Mouse (Mus musculus) monocyte, adult 2 months (primary cell): ENCODE results near the gene Polm.

Source experiments
- DNase-seq, 2 experiments: peaks; one replicate each; pipeline ENCODE4 v3.0.0; 2022; ENCODE audit warnings: low spot score in 2 of 2, low read depth in 1 of 2

Gene Polm

DNA sequence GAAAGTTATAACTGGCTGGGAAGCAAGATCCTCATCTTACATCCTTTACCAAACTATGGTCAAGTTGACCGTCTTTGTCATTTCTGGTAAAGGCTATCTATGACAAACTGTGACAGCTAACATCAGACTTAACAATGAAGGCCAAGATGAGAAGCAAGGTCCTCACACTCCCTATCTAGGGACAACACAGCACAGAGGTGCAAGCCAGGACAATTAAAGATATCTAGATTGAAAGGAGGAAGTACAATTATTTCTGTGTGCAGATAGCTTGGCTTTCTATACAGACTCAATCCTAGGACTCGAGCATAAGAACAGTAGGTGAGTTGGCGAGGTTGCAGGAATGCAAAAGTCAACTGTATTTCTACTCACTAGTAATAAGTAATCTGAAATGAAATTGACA lies 32.1 kb downstream of the Polm start:
- no peak for DNase-seq

DNA sequence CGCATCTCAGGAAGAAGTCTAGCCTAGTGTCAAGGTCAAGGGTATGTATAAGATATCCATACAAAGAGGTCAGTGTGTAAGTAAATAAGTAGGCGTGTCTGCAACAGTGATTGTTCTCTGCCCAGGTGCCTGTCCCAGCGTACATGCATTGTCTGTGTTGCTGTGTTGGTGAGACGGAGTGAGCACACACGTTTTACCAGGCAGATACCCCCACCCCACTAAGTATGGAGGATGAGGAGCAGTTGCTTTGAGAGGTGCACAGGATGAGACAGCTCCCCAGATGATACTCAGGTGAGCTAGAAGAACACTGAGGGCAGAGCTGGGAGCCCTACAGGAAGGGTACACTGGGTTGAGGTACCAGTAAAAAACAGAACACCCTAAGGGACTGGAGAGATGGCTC lies 33.6 kb downstream of the Polm start:
- no peak for DNase-seq

DNA sequence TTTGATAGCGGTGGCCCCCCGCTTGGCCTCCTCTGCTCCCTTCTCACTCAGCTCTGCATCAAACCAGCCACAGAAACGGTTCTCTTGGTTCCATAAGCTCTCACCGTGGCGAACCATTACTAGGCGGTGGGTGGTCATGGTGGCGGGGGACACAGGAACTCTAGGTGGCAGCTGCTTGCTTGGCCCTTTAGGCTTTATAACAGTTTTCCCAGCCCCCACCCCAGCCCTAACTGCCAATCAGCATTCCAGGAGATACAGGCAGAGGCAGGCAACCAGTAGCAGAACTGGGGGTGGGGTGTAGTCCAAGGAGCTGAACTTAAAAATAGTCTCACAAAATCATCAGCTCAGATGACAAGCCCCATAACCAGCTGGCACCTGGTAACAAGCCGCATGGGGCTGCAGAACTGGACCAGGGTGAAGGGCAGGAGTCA lies 34.2 kb downstream of the Polm start, which contains the start of gene Pgam2:
Gene Pgam2 (minus strand): TSS at position 183 of the 431 bp plus-strand sequence.
- DNase-seq: no peak

DNA sequence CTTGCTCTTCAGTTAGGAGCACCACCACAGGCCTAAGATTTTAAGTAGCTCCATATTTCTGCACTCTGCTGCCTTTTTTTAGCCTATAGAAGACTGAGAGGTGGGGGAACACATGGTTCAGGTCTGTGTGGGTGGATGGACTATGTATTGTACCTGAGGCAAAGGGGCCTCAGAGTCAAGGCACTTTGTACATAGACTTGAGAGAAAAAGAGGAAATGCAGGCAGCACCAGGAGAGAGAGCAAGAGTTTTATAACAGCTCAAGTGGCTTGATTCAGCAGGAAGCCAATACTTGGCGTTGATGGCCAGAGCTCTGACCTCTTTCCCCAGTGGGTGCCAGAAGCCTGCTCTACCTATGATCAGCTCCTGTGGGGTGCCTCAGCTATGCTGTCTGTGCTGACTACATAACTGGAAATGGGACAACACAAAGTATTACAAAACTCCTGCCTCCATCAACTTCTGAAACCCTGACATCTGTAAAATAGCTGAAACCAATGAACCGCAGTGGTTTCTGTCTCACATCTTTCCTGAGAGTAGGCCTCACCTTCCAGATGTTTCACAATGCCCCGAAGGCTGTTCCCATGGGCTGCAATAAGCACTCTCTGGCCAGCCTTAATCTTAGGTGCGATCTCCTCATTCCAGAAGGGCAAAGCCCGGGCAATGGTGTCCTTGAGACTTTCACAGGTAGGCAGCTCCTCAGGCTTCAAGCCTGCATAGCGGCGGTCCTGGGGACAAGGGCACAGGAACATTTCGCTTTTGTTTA lies 35.2 kb downstream of the Polm start:
- DNase-seq: no peak

DNA sequence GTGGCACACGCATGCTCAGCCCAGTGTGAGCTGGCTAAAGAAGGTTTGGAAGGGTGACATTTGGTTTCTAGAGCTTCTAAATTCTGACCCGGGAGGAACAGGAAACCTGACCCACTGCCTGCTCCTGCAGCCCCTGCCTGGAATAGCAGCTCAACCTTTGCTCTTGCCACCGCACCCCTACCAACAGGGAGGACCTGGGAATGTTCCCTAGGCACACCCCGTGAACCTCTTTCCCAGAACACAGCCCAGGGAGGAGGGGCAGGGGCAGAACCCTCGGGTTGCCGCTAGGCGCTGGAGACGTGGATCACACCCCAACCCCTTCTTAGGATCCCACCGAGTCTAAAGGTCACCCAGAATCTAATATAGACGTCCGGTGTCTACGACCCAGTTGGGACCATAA lies 35.8 kb downstream of the Polm start:
- DNase-seq: no peak

DNA sequence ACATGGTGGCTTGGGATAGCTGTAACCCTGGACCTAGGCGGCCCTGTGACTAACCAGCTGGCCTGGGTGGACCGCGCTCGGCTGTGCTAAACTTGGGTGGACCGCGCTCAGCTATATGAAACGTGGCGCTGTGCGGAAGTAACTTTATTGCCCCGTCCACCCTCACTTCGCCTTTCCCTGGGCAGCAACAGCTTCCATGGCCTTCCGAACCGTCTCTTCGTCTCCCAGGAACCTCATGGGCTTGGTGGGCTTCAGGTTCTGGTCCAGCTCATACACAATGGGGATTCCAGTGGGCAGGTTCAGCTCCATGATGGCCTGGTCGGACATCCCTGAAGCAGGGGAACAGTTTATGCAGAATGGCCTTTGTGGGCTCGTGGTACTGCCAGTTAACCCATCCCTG lies 36.3 kb downstream of the Polm start:
- DNase-seq: no peak

DNA sequence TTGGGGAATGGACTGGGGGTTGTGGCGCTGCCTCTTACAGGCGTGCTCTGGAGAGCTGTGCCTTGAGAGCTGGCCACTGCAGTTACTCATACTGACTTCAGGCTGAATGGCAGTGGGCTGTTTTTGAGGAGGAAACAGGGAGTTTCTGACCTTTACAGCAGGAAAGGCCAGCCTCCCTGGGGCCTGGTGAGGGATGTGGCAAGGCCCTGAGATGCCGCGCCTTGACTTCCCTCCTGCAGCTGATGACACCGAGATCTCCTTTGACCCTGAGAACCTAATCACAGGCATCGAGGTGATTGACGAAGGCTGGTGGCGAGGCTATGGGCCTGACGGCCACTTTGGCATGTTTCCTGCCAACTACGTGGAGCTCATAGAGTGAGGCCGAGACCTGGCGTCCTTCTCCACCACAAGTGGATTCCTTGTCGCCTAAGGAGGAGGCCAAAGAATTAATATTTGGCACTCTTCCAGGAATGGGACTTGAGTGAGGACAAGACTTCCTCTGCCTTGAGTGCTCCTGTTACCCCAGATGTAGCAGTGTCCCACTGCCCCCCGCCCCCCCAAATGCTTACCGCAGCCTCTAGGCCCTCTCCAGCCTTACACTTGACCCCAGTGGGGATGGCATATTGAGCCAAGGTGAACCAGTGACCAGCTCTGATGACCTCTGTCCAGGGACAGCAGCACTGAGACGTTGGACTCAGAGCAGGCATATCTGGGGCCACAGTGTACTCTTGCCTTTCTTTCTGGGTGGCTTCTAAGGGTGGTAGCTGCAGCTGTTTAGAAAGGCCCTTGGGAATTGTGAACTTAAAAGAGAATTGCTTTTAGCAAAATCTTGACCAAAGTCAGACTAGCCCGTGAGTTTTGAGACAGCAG lies 38.0 kb downstream of the Polm start:
- no peak for DNase-seq

DNA sequence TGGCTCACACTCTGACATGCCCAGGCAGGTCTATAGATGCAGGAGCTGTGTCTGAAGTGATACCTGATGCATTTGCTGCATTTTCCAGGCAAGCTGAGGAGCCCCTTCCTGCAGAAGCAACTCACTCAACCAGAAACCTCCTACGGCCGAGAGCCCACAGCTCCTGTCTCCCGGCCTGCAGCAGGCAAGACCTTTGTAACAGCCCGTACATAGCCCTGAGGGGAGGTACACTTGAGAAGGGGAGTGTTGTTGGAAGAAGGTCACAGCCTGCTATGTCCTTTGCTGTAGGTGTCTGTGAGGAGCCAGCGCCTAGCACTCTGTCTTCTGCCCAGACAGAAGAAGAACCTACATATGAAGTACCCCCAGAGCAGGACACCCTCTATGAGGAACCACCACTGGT lies 39.9 kb downstream of the Polm start:
- no peak for DNase-seq

DNA sequence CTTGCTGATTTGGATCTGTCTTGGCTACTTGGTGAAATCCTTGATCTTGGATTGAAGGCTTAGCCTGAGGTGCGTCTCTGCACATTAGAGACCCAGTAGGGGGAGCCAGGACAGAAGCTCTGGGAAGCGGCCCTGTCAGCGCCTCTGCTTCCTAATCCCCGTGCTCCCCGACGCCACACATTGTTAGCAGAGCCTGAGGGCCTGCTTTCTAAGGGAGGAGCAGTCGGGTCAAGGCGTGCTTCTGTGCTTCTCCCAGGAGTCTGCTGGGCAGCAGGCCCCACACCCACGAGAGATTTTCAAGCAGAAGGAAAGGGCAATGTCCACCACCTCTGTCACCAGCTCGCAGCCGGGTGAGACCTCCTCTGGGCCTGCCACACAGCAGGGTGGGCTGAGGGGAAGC lies 40.4 kb downstream of the Polm start:
- no peak for DNase-seq

DNA sequence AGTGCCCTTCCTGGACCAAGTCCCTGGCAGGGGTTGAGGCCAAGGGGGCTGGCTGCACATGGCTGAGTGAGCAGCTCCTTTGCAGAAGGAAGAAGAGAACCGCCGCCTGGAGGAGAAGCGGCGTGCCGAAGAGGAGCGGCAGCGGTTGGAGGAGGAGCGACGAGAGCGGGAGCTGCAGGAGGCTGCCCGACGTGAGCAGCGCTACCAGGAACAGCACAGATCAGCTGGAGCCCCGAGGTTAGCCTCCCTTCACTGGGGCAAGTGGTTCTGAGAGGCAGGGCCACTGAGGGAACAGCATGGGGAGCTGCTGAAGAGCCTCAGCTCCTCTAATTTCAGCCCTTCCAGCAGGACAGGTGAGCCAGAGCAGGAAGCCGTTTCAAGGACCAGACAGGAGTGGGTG lies 40.9 kb downstream of the Polm start:
- DNase-seq: no peak

DNA sequence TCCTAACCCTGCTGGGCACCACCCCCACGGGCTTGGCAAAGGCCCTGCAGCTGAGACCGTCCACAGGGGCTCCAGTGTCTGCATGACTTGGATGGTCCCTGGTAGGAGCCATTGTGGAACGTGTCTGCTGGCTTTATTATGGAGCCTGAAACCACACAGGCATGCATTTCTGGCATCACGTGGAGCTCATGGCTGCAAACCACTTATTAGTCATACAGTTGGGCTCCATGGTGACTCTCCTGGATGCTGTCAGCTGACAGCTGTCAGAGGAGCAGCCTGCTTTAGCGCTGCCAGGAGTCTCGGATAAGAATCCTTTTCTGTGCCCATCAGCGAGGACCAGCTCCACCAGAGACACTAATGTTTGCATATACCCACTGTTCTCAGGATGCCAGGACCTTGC lies 42.1 kb downstream of the Polm start:
- no peak for DNase-seq

DNA sequence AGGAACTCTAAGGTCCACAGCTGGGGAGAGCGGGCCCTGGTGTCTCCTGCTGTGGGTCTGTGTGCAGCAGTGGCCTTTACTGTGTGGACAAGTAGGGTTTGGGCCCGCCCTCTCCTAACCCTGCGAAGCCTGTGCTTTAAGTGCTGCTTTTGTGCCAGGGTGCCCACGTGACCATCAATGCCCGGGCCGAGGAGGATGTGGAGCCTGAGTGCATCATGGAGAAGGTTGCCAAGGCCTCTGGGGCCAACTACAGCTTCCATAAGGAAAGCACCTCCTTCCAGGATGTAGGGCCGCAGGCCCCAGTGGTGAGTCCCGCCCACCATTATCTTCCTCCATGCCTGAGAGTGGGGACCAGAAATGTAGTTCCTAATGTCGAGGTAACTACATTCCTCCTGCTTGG lies 42.5 kb downstream of the Polm start:
- DNase-seq: no peak

DNA sequence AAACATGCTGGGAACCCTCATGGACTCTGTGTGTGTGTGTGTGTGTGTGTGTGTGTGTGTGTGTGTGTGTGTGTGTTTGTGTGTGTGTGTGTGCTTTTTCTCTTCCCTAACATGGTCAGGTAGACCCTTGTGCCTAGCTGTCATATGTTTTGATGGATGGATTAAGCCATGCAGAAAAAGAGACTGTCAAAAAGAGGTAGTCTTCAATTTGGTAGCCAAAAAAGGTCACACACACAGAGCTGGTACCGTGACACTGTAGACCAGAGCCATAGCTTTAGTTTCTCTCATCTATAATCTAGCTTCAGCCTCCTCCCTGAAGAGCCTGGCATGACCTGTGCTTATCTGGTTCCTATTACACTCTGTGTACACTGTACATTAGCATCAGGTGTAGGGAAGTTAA lies 47.4 kb downstream of the Polm start:
- DNase-seq: no peak

DNA sequence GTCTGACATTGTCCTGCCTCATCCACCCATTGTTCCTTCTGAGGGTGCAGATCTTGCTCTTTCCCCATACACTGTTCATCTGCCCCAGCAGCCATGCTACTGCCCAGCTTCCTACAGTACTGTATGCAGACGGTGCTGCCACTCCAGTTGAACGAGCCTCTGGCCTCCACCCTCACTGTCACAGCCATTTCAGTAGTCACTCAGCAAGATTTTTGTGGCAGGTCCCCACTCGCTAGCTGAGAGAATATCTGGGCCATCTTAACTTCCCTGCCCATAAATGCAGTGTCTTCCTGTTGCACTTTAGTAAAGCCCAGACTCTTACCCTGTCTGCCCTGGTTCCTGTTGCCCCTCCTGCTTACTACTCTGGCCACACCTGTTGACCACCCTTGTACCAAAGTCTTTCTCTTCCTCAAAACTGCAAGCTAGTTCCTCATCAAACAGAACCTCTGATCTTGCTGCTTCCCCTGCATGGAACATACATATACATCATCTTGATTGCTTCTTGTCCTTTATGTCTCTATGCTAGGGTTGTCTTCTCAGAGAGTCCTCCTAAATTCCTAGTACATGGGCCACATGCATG lies 48.0 kb downstream of the Polm start:
- DNase-seq: peak in 1 of 2 experiments; percentile 34

DNA sequence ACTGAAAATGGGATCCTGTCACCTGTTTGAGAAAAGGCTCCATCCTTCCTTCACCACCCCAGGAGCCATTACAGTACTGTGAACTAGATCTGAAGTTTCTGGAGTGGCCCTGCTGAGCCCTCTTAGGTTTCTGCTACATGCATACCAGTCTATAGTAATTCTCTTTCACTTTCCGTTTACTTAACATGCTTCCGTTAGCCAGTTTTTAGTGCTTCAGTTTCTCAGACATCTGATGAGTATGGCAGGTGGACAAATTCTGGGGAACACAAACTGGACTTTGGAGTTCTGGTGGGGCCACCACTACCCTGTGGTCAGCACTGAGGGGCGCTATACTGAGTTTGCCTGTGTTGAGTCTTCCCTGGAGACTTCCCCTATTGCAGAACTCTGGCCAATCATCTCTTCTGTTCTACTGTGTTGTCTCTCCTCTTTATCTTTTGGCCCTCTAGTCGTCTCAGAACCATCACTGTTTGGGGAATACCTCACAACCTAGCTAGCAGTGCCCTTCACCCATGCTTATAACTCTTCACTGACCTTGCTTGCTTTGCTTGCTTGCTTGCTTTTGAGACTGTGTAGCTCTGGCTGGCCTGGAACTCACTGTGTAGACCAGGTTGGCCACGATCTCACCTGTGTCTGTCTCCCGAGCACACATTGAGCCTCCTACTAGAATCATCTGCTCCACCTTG lies 48.6 kb downstream of the Polm start:
- peak in 1 of 2 experiments; percentile 43 for DNase-seq

DNA sequence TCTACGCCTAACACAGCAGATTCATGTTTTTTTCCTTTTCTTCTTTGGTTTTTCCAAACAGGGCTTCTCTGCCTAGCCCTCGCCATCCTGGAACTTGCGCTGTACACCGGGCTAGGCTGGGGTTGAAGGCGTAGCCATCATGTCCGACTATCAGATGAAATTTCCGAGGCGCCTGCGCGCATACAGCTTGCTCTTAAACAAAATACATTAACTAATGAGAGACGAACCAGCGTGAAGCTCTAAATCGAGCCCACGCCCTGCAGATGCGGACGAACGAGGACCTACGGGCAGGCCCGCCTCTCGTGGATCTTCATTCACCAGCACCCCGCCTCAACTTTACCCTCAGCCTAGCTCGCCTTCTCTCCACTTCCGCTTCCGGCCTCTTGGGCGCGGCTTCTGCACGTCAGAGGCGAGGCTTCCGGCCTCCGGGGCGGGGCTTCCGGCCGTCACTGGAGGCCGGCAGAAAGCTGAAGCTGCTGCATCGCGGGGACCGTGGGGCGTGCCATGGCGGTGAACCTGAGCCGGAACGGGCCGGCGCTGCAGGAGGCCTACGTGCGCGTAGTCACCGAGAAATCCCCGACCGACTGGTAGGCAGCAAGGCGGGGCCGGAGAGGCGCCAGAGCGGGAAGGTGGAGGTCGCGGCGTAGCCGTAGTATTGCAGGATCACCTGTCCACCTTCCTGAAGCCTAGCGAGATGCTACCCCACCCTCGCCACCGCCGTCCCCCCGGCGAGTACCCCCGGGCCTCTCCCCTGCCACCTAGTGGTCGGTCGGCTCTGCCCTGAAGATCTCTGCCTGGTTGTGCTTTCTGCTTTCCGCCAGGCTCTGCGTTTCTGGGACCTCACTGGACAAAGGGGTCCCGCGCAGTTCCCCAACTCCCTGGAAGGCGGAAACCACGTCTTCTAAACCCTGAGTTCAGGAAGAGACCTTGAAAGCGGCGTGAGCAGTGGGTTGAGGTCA lies 49.5 kb downstream of the Polm start, which contains the start of gene Dbnl:
Gene Dbnl (plus strand): TSS at position 433 of the 959 bp plus-strand sequence.
- DNase-seq: peak; percentile 96 to 99

DNA sequence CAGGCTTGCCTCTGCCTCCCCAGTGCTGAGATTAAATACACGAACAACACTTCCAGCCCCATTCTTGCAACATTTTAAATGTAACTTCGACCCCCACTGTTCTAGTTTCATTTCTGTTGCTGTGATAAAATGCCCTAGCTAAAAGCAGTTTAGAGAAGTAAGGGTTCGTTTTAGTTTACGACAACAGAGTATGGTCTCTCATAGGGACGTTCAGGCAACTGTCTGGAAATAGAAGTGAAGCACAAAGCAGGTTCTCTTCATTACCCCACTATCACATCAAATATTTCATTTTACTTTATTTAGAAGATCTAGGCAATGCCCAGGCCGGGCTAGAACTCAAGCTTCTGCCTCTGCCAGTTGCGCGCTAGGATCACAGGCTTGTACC lies 50.2 kb downstream of the Polm start:
- DNase-seq: no peak

DNA sequence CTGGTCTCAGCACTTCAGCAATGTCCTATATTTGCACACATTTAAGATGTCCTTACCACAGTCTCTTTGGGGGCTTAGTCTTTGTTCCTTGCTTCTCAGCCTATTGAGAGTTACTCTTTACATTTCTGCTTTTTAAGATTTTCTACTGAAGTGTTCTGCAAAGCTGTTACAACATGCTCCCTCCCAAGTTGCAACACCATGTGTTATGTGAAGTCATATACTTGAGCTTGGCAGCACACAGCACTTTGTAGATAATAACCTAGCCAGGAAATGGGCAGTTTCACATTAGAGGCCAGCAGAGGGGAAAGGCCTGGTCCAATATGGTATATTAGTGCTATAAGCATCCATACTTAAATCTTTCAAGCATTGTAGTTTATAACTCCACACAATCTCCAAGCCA lies 52.1 kb downstream of the Polm start:
- DNase-seq: peak; percentile 43 to 45

DNA sequence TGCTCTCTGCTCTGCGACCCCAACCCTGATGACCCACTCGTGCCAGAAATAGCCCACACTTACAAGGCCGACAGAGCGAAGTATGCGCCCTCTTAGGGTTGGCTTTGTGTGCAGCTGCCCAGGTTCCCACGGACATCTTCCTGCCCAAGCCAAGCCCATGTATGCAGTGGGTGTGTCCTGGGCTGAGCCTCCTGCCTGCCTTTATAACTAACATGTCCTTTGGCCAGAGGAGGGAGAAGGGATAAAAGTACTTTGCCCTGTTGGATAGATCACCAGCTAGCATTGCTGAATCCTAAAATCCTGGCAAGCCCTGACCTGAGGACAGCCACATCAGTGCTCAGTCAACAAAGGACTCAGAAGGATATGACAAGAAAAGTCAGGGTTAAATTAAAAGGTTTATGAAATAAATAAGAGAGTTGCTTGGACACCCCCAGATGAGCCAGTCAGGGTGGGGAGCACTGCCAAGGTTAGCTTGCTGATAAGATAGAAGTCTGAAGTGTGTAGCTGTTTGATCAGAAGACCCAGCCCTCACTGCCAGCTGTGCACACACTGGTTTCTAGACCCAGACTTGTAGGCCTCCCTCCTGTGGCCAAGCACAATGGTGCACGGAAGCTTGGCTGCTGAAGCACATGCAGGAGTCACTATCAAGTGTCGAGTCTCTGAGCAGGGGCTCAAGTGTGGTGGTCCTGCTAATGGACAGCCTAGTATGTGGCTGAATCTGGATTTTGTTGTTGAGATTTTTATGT lies 55.4 kb downstream of the Polm start:
- DNase-seq: no peak
